Mouse (Mus musculus): ENCODE measurements around the gene Psmb5. TPM values are rescaled to one million over a fixed set of nuclear protein-coding genes. Genes with fewer than 3 reads are reported as not detected.

Psmb5 gene
- 360 and 408 TPM in 2 replicates for polyA plus RNA-seq (2015; fragmentation: Nextera tagmentation; extraction: Ambion mirVana)

DNA sequence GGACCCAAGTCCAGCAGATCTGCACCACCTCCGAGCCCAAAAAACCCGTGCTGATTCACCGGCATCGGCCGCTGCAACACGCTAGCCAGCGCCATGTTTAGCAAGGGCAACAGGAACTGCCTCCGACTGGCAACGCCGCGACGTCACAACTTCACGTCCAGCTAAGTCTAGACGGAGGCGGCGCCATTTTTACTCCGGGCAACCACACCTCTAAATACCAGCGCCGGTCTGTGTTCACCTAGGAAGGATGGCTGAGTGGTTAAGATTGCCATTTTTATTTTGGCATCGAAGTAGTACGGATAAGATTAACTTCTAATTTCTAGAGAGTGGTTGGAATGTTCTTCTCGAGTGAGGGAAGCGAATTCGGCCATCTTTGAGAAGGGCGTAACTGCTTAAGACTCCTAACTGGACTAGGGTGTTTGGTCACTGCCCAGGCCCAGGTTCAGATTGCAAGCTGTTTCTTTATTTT is at the start of gene Psmb5:
Gene Psmb5, minus strand, starts transcription at position 126 of the 469 bp plus-strand sequence.
- H3K9ac ChIP-seq: peak within 1 kb of the TSS; percentile 87
- WGBS: under 1% methylated on average over 25 of the region's 25 CpGs
- ATAC-seq: peak; percentile 94

GRCm38 (mm10) chr14:54664477-54665222 is 46.8 kb upstream of the Psmb5 start:
- WGBS: 91% methylated on average over 10 of the region's 10 CpGs
- H3K4me2 ChIP-seq (replicated peaks): no peak overlapping the region

More for the DNA sequence above, at the start of gene Psmb5:
- H3K4me3 ChIP-seq (replicated peaks): peak within 1 kb of the TSS; percentile 71
- no peaks in the 10 kb centered on the region for H3K9me3 ChIP-seq
- H3K27ac ChIP-seq: peak within 1 kb of the TSS; percentile 70
- peaks cover 19% of the 10 kb centered on the region for H3K36me3 ChIP-seq
- no peaks in the 10 kb centered on the region for H3K27me3 ChIP-seq (replicated peaks)
- H3K4me1 ChIP-seq (replicated peaks): peaks cover 8% of the 10 kb centered on the region; the same call in 1 of the 2 replicates
- H3K4me2 ChIP-seq (replicated peaks): peak within 1 kb of the TSS; percentile 65

DNA sequence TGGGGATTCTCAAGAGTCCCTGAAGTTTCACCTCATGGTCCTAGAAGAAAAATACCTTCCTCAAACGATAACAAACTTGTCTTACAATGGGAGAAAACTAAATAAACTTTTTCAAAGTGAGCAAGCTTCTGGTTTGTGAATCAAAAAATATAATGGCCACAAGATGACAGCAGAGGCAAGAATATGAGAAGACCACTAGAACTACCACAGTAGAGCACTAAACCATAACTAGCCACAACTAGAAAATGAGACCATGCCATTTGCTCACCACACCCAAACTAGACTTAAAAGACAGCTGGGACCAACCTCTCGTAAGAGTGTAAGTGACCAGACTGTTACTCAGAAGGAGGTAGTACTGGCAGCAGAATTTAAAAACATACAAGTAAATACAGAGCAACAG is 42.2 kb upstream of the Psmb5 start:
- Histone ChIP-seq H3K4me1 (replicated peaks) (no peaks in the 10 kb centered on the region), H3K9ac (no peak overlapping the region), H3K27ac (no peak overlapping the region), H3K27me3 (replicated peaks) (no peaks in the 10 kb centered on the region), H3K36me3 (peaks cover 62% of the 10 kb centered on the region), H3K9me3 (no peaks in the 10 kb centered on the region), H3K4me3 (replicated peaks) (no peak overlapping the region), H3K4me2 (replicated peaks) (no peak overlapping the region)
- WGBS: 88% methylated on average over 2 of the region's 2 CpGs
- no peak for ATAC-seq

More at GRCm38 (mm10) chr14:54664477-54665222, 46.8 kb upstream of the Psmb5 start:
- no peak overlapping the region for H3K27ac ChIP-seq
- H3K4me3 ChIP-seq (replicated peaks): no peak overlapping the region
- ATAC-seq: no peak
- H3K9ac ChIP-seq: no peak overlapping the region
- no peaks in the 10 kb centered on the region for H3K9me3 ChIP-seq
- no peaks in the 10 kb centered on the region for H3K27me3 ChIP-seq (replicated peaks)
- no peaks in the 10 kb centered on the region for H3K4me1 ChIP-seq (replicated peaks)
- peaks cover 57% of the 10 kb centered on the region for H3K36me3 ChIP-seq

DNA sequence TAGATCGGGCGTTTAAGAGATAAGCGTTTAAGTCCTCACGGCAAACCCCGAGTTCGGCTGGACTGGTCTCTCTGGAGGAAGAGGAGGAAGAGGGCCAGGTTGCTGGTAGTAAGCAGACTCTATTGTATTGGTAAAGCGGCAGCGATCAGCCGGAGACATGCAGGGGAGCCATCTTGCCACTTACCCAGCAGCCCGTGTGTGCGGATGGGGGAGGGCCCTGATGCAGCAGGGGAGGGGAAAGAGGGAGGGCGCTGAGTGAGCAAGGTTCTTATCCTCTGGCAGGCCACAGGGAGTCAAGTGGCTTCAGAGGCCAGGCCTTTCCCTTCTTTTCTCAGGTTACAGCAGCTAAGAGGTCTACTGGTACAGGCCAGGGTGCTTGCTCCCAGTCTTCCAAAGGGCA is 35.7 kb upstream of the Psmb5 start:
- Histone ChIP-seq H3K4me3 (replicated peaks) (peak overlapping the region; percentile 66), H3K27ac (peak overlapping the region; percentile 77), H3K9ac (peak overlapping the region; percentile 65), H3K4me2 (replicated peaks) (peak overlapping the region; percentile 62), H3K9me3 (no peaks in the 10 kb centered on the region), H3K4me1 (replicated peaks) (peaks cover 24% of the 10 kb centered on the region), H3K36me3 (peaks cover 45% of the 10 kb centered on the region), H3K27me3 (replicated peaks) (no peaks in the 10 kb centered on the region)
- WGBS: under 1% methylated on average over 12 of the region's 12 CpGs
- peak; percentile 91 for ATAC-seq

DNA sequence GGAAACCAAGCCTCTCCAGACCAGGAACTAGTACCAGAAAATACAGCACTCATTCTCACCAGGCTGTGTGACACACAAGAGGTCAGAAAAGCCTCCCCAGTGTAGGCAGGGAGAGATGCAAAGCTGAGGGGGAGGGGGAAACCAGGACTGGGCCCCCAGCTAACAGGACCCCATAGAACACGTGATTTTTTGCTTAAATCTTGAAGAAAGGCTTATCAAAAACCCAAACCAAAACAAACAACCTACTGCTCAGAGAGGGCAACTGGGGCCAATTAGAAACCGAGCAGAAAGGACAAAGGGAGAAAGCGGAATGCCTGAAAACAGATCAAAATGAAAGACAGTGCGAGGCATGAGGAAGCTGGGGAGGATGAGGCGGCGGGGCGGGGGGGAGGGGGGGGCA is 35.0 kb upstream of the Psmb5 start:
- ATAC-seq: no peak

DNA sequence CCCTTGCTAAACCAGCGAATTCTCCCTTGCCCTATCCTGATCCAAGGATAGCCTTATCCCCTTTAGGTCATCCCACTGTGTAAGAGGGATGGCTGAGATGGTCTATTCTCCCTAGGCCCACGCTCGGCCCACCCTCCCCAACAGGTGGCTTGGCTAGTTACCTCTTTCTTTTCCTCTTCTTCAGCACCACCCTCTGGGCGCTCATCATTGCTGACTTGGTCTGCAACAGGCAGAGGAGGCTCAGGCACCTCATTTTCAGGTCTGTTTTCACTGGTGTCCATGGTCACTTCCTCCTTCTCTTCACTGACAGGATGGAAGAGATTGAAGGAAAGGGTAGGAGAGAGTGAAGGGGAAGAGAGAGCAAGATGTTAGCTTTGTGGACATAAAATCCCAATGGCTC is 33.7 kb upstream of the Psmb5 start:
- no peak overlapping the region for H3K9ac ChIP-seq
- WGBS: 75% methylated on average over 4 of the region's 4 CpGs
- H3K27me3 ChIP-seq (replicated peaks): no peaks in the 10 kb centered on the region
- no peak for ATAC-seq
- H3K4me1 ChIP-seq (replicated peaks): peaks cover 24% of the 10 kb centered on the region
- no peaks in the 10 kb centered on the region for H3K9me3 ChIP-seq
- peaks cover 50% of the 10 kb centered on the region for H3K36me3 ChIP-seq
- H3K4me2 ChIP-seq (replicated peaks): 0 out of 2 replicates have a peak overlapping the region, but pooled peaks have one; percentile 7
- H3K27ac ChIP-seq: peak overlapping the region; percentile 40; the same call in 1 of the 2 replicates
- no peak overlapping the region for H3K4me3 ChIP-seq (replicated peaks)

More for the DNA sequence above, 35.0 kb upstream of the Psmb5 start:
- 2% methylated on average over 7 of the region's 7 CpGs for WGBS
- H3K27ac ChIP-seq: peak overlapping the region; percentile 77; the same call in 1 of the 2 replicates
- H3K4me1 ChIP-seq (replicated peaks): peaks cover 24% of the 10 kb centered on the region
- H3K9me3 ChIP-seq: no peaks in the 10 kb centered on the region
- H3K9ac ChIP-seq: peak overlapping the region; percentile 65
- peak overlapping the region; percentile 62 for H3K4me2 ChIP-seq (replicated peaks)
- H3K27me3 ChIP-seq (replicated peaks): no peaks in the 10 kb centered on the region
- peaks cover 48% of the 10 kb centered on the region for H3K36me3 ChIP-seq
- peak overlapping the region; percentile 66 for H3K4me3 ChIP-seq (replicated peaks)

GRCm38 (mm10) chr14:54650621-54651454 is 33.0 kb upstream of the Psmb5 start:
- Histone ChIP-seq H3K27ac (peak overlapping the region; percentile 40; the same call in 1 of the 2 replicates), H3K4me2 (replicated peaks) (0 out of 2 replicates have a peak overlapping the region, but pooled peaks have one; percentile 7), H3K4me3 (replicated peaks) (no peak overlapping the region), H3K9me3 (no peaks in the 10 kb centered on the region), H3K27me3 (replicated peaks) (no peaks in the 10 kb centered on the region), H3K4me1 (replicated peaks) (peaks cover 24% of the 10 kb centered on the region), H3K36me3 (peaks cover 49% of the 10 kb centered on the region), H3K9ac (no peak overlapping the region)
- 61% methylated on average over 23 of the region's 23 CpGs for WGBS
- ATAC-seq: peak; percentile 46

DNA sequence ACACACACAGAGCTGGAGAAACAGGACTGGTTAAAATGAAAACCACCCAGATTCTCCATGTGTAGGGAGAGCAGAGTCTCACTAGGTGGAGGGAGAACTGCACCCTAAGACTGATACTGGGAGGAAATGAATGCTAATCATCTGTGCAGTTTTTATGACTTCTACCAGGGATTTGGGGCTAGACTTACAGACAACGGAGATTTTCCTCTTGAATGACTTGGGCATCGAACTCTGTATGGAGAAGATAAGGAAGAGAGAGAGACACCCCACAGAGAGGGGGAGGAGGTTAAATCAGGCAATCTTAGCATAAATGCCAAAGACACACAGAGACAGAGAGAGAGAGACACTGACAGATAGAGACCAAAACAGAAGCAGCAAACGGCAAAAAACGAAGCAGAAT is 30.1 kb upstream of the Psmb5 start:
- Histone ChIP-seq H3K4me3 (replicated peaks) (no peak overlapping the region), H3K9ac (no peak overlapping the region), H3K27ac (no peak overlapping the region), H3K4me2 (replicated peaks) (no peak overlapping the region), H3K36me3 (peaks cover 75% of the 10 kb centered on the region), H3K4me1 (replicated peaks) (peaks cover 16% of the 10 kb centered on the region), H3K27me3 (replicated peaks) (no peaks in the 10 kb centered on the region), H3K9me3 (no peaks in the 10 kb centered on the region)
- ATAC-seq: no peak
- 78% methylated on average over 4 of the region's 4 CpGs for WGBS

GRCm38 (mm10) chr14:54646898-54647636 is 29.2 kb upstream of the Psmb5 start:
- Histone ChIP-seq H3K9me3 (no peaks in the 10 kb centered on the region), H3K27ac (no peak overlapping the region), H3K27me3 (replicated peaks) (no peaks in the 10 kb centered on the region), H3K36me3 (peaks cover 82% of the 10 kb centered on the region), H3K4me2 (replicated peaks) (no peak overlapping the region), H3K4me1 (replicated peaks) (peaks cover 10% of the 10 kb centered on the region), H3K4me3 (replicated peaks) (no peak overlapping the region), H3K9ac (no peak overlapping the region)
- no peak for ATAC-seq
- WGBS: 89% methylated on average over 8 of the region's 8 CpGs

- Histone ChIP-seq H3K27me3 (replicated peaks) (no peaks in the 10 kb centered on the region), H3K9me3 (no peaks in the 10 kb centered on the region), H3K4me1 (replicated peaks) (peaks cover 8% of the 10 kb centered on the region; the same call in 1 of the 2 replicates), H3K4me2 (replicated peaks) (no peak overlapping the region), H3K9ac (no peak overlapping the region), H3K4me3 (replicated peaks) (no peak overlapping the region), H3K27ac (no peak overlapping the region), H3K36me3 (peaks cover 79% of the 10 kb centered on the region)
- ATAC-seq: no peak
- WGBS: 91% methylated on average over 17 of the region's 17 CpGs
Observed at GRCm38 (mm10) chr14:54646455-54646854, 28.6 kb upstream of the Psmb5 start.

- Histone ChIP-seq H3K27ac (no peak overlapping the region), H3K4me2 (replicated peaks) (no peak overlapping the region), H3K9me3 (no peaks in the 10 kb centered on the region), H3K9ac (no peak overlapping the region), H3K4me1 (replicated peaks) (peaks cover 11% of the 10 kb centered on the region), H3K36me3 (peaks cover 62% of the 10 kb centered on the region), H3K27me3 (replicated peaks) (no peaks in the 10 kb centered on the region), H3K4me3 (replicated peaks) (no peak overlapping the region)
- 87% methylated on average over 9 of the region's 9 CpGs for whole genome bisulfite sequencing
- no peak for ATAC-seq
Observed at GRCm38 (mm10) chr14:54644294-54644693, 26.5 kb upstream of the Psmb5 start.

Measured in intestine, embryonic 15.5 days (tissue).